Mouse (Mus musculus) G1E-ER4 (cell line): ENCODE data around the gene Pxylp1. TPM values are rescaled to one million over a fixed set of nuclear protein-coding genes. Genes with fewer than 3 reads are reported as not detected.

ENCODE experiments used
- GATA1 ChIP-seq: IDR thresholded peaks from one replicate; pipeline ENCODE4 v1.8.0; 2012; ENCODE audit warnings: low read length, inconsistent platforms
- polyA plus RNA-seq: library from polyadenylated mRNA; stranded (reverse); fragments of >175 nt; gene quantifications from 2 replicates; pipeline ENCODE4 v1.2.3, GENCODE M21; 2012

Pxylp1 gene
- polyA plus RNA-seq, 1 experiment: not detected

DNA sequence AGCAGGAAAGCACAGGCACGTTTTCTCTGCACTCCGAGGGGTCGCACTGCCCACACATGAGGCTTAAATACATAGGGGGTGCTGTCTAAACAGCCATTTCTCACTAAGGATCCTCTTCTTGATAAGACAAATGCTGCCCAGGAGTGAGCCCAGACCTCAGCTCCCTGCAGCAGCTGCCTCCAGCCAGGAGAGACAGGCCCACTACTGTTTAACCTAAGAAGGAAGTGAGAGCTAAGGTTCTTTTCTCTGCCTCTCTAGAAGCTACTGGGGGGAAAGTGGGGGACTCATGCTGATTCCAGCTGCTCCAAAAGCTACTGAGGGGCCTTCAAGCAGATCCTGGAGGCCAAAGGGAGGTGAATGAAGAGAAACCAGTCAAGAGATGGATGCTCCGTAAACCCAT lies 16.8 kb downstream of the Pxylp1 start:
- TF ChIP-seq GATA1: no peak

GRCm38 (mm10) chr9:96873082-96873481 lies 19.4 kb downstream of the Pxylp1 start:
- no peak for TF ChIP-seq GATA1

DNA sequence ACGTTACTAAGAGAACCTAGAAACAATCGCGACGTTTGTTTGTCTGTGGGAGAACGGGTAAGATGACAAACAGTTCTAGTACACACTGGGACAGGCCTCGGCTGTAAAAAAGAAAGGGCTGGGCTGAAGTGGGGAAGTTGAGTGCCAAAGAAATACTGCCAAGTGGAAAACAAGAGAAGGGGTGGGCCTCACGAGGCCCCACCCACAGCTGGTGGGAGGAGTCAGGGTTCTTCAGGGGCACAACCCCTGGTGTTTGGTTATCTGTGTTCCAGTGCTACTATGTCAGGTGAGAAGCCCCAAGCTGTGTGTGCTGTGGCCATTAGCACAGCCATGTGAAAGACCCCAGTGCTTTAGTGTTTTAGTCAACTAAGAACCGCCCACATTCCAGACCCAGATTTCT lies 22.4 kb downstream of the Pxylp1 start:
- no peak for TF ChIP-seq GATA1

- TF ChIP-seq GATA1: no peak
Measured at GRCm38 (mm10) chr9:96869542-96869941, 22.9 kb downstream of the Pxylp1 start.

DNA sequence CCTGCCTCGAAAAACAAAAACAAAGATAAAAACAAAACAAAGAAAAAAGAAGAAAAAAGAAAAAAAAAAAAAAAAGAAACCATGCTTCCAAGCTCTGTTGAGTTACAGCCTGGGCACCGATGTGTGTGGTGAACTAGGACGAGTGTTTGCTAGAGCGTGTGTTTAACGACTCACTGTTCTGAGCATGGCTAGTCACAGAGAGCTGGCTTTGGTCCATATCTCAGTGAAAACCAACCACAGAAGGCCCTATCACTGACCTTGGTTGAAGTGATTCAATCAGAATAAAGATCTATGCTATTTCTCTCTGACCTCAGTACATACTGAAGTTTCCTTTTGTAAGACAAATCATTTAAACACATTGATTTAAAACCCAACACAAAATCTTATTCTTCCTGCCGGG lies 23.9 kb downstream of the Pxylp1 start:
- no peak for TF ChIP-seq GATA1

- no peak for TF ChIP-seq GATA1
Measured at GRCm38 (mm10) chr9:96867165-96867564, 25.3 kb downstream of the Pxylp1 start.

- no peak for TF ChIP-seq GATA1
Measured at GRCm38 (mm10) chr9:96866196-96866595, 26.3 kb downstream of the Pxylp1 start.

GRCm38 (mm10) chr9:96865473-96866050 lies 26.9 kb downstream of the Pxylp1 start:
- TF ChIP-seq GATA1: no peak

- TF ChIP-seq GATA1: no peak
Measured at GRCm38 (mm10) chr9:96863539-96863938, 28.9 kb downstream of the Pxylp1 start.

- no peak for TF ChIP-seq GATA1
Measured at GRCm38 (mm10) chr9:96862836-96863235, 29.6 kb downstream of the Pxylp1 start.

DNA sequence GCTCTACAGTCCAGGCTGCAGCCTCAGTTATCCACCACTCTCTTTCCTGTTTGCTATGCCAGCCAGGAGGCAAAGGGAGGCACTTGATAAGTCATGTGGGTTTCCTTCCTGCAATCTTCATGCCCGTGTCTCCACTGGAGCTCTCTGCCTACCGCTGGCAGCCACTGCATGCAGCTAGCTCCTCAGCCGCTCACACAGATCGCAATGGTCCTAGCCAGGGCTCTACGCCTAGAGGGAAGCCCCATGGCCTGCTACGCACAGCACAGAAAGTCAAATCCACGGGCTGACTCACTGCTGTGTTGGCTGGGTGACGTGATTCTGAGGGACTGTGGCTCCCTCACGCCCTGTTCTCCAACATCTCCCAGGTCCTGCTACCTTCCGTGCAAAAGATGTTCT lies 31.4 kb downstream of the Pxylp1 start:
- TF ChIP-seq GATA1: no peak

- TF ChIP-seq GATA1: no peak
Measured at GRCm38 (mm10) chr9:96860380-96861091, 31.9 kb downstream of the Pxylp1 start.

GRCm38 (mm10) chr9:96859027-96859426 lies 33.4 kb downstream of the Pxylp1 start:
- no peak for TF ChIP-seq GATA1

DNA sequence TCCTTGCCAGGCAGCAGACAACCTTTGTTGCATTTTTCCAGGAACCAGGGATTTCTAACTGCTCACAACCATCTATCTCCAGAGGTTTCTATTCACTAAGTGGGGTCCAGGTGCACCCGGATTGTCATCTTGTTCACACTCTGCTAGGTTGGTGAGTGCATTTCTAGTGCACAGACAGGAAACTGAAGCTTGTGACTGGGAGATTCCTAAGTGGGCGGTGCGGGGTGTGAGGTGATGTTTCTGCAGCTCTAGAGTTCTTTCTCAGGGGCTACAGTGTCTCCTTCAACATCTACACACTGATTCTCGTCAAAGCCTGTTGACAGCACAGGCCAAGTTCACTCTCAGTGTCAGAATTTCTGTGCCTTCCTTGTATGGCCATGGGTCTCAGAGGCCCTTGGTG lies 34.6 kb downstream of the Pxylp1 start:
- TF ChIP-seq GATA1: no peak

- TF ChIP-seq GATA1: no peak
Measured at GRCm38 (mm10) chr9:96853300-96854186, 38.9 kb downstream of the Pxylp1 start.

GRCm38 (mm10) chr9:96851634-96852033 lies 40.8 kb downstream of the Pxylp1 start:
- no peak for TF ChIP-seq GATA1

GRCm38 (mm10) chr9:96851036-96851435 lies 41.4 kb downstream of the Pxylp1 start:
- no peak for TF ChIP-seq GATA1
